Mouse (Mus musculus): Measurements from ENCODE around the gene Tagln2. TPM values are rescaled to one million over a fixed set of nuclear protein-coding genes. Genes with fewer than 3 reads are reported as not detected.
A peak's percentile ranks its signal among the peaks of the same experiment; 100 is the strongest.

Tagln2 gene
- polyA plus RNA-seq, 1 experiment from 2014 or later, result 177 TPM

- H3K27me3 ChIP-seq (replicated peaks), result peaks cover 43% of the 10 kb centered on the region
- H3K36me3 ChIP-seq, result no peaks in the 10 kb centered on the region
- no peak overlapping the region for H3K27ac ChIP-seq
- ATAC-seq, result no peak
- H3K4me1 ChIP-seq, result peaks cover 6% of the 10 kb centered on the region; the same call in 1 of the 2 replicates
- H3K4me3 ChIP-seq, result no peak overlapping the region
- no peaks in the 10 kb centered on the region for H3K9me3 ChIP-seq (replicated peaks)
- no peak overlapping the region for H3K4me2 ChIP-seq
- 47% methylated on average over 6 of the region's 6 CpGs for WGBS (ENCODE audit: insufficient replicate concordance)
- no peak overlapping the region for H3K9ac ChIP-seq
These were observed 6.3 kb upstream of the Tagln2 start for GRCm38 (mm10) chr1:172493516-172493915.

GRCm38 (mm10) chr1:172496030-172496429, 3.8 kb upstream of the Tagln2 start:
- Histone ChIP-seq H3K9ac (no peak overlapping the region), H3K4me2 (no peak overlapping the region), H3K9me3 (replicated peaks) (no peaks in the 10 kb centered on the region), H3K4me3 (no peak overlapping the region), H3K36me3 (no peaks in the 10 kb centered on the region), H3K4me1 (peaks cover 24% of the 10 kb centered on the region), H3K27ac (no peak overlapping the region), H3K27me3 (replicated peaks) (peaks cover 45% of the 10 kb centered on the region)
- ATAC-seq, result no peak
- 69% methylated on average over 17 of the region's 17 CpGs for WGBS (ENCODE audit: insufficient replicate concordance)

- WGBS (ENCODE audit: insufficient replicate concordance), result 36% methylated on average over 10 of the region's 10 CpGs
- peaks cover 38% of the 10 kb centered on the region for H3K4me1 ChIP-seq
- ATAC-seq, result no peak
These were observed 2.4 kb upstream of the Tagln2 start for GRCm38 (mm10) chr1:172497428-172497827.

GRCm38 (mm10) chr1:172500451-172501370, 864 bp downstream of the Tagln2 start:
- Histone ChIP-seq H3K9ac (peak overlapping the region; percentile 71), H3K4me3 (peak overlapping the region; percentile 65), H3K27me3 (replicated peaks) (peaks cover 33% of the 10 kb centered on the region), H3K27ac (peak overlapping the region; percentile 78), H3K4me2 (peak overlapping the region; percentile 77), H3K9me3 (replicated peaks) (no peaks in the 10 kb centered on the region), H3K4me1 (peaks cover 62% of the 10 kb centered on the region), H3K36me3 (peaks cover 11% of the 10 kb centered on the region)
- WGBS (ENCODE audit: insufficient replicate concordance), result 2% methylated on average over 56 of the region's 56 CpGs
- peak; percentile 58 for ATAC-seq

More at GRCm38 (mm10) chr1:172497428-172497827, 2.4 kb upstream of the Tagln2 start:
- Histone ChIP-seq H3K4me3 (no peak overlapping the region), H3K27ac (no peak overlapping the region), H3K9ac (no peak overlapping the region), H3K36me3 (no peaks in the 10 kb centered on the region), H3K4me2 (no peak overlapping the region), H3K9me3 (replicated peaks) (no peaks in the 10 kb centered on the region), H3K27me3 (replicated peaks) (peaks cover 47% of the 10 kb centered on the region)

- 9% methylated on average over 13 of the region's 13 CpGs for WGBS (ENCODE audit: insufficient replicate concordance)
These were observed 1.7 kb downstream of the Tagln2 start for GRCm38 (mm10) chr1:172501371-172502144.

GRCm38 (mm10) chr1:172502145-172503110, 2.6 kb downstream of the Tagln2 start:
- peak overlapping the region; percentile 65 for H3K4me3 ChIP-seq
- peaks cover 28% of the 10 kb centered on the region for H3K36me3 ChIP-seq
- H3K27ac ChIP-seq, result peak overlapping the region; percentile 72
- peak overlapping the region; percentile 77 for H3K4me2 ChIP-seq
- H3K9ac ChIP-seq, result peak overlapping the region; percentile 35; the same call in 1 of the 2 replicates
- no peak for ATAC-seq
- 19% methylated on average over 12 of the region's 13 CpGs for WGBS (ENCODE audit: insufficient replicate concordance)
- peaks cover 71% of the 10 kb centered on the region for H3K4me1 ChIP-seq
- no peaks in the 10 kb centered on the region for H3K9me3 ChIP-seq (replicated peaks)
- H3K27me3 ChIP-seq (replicated peaks), result peaks cover 25% of the 10 kb centered on the region

More at GRCm38 (mm10) chr1:172501371-172502144, 1.7 kb downstream of the Tagln2 start:
- Histone ChIP-seq H3K27ac (peak overlapping the region; percentile 78), H3K4me2 (peak overlapping the region; percentile 77), H3K4me3 (peak overlapping the region; percentile 65), H3K9me3 (replicated peaks) (no peaks in the 10 kb centered on the region), H3K4me1 (peaks cover 64% of the 10 kb centered on the region), H3K27me3 (replicated peaks) (peaks cover 28% of the 10 kb centered on the region), H3K9ac (peak overlapping the region; percentile 71), H3K36me3 (peaks cover 19% of the 10 kb centered on the region)
- peak; percentile 19 for ATAC-seq

GRCm38 (mm10) chr1:172503111-172503997, 3.5 kb downstream of the Tagln2 start:
- no peak for ATAC-seq
- Histone ChIP-seq H3K4me3 (0 out of 2 replicates have a peak overlapping the region, but pooled peaks have one; percentile 65), H3K27me3 (replicated peaks) (peaks cover 19% of the 10 kb centered on the region), H3K4me2 (peak overlapping the region; percentile 77), H3K9me3 (replicated peaks) (no peaks in the 10 kb centered on the region), H3K36me3 (peaks cover 36% of the 10 kb centered on the region), H3K27ac (peak overlapping the region; percentile 72; the same call in 1 of the 2 replicates), H3K4me1 (peaks cover 78% of the 10 kb centered on the region), H3K9ac (no peak overlapping the region)
- 33% methylated on average over 14 of the region's 14 CpGs for WGBS (ENCODE audit: insufficient replicate concordance)

GRCm38 (mm10) chr1:172504756-172505155, 4.9 kb downstream of the Tagln2 start:
- peaks cover 44% of the 10 kb centered on the region for H3K36me3 ChIP-seq
- peaks cover 82% of the 10 kb centered on the region for H3K4me1 ChIP-seq
- H3K27ac ChIP-seq, result no peak overlapping the region
- no peaks in the 10 kb centered on the region for H3K9me3 ChIP-seq (replicated peaks)
- no peak overlapping the region for H3K4me2 ChIP-seq
- no peak overlapping the region for H3K9ac ChIP-seq
- ATAC-seq, result no peak
- peaks cover 14% of the 10 kb centered on the region for H3K27me3 ChIP-seq (replicated peaks)
- WGBS (ENCODE audit: insufficient replicate concordance), result 73% methylated on average over 8 of the region's 8 CpGs
- H3K4me3 ChIP-seq, result no peak overlapping the region

- Histone ChIP-seq H3K4me2 (no peak overlapping the region), H3K9me3 (replicated peaks) (no peaks in the 10 kb centered on the region), H3K4me3 (no peak overlapping the region), H3K27ac (no peak overlapping the region), H3K27me3 (replicated peaks) (no peaks in the 10 kb centered on the region), H3K36me3 (peaks cover 44% of the 10 kb centered on the region), H3K9ac (no peak overlapping the region), H3K4me1 (peaks cover 80% of the 10 kb centered on the region)
- WGBS (ENCODE audit: insufficient replicate concordance), result 45% methylated on average over 5 of the region's 5 CpGs
- no peak for ATAC-seq
These were observed 7.2 kb downstream of the Tagln2 start for GRCm38 (mm10) chr1:172507001-172507400.

- no peak overlapping the region for H3K4me3 ChIP-seq
- ATAC-seq, result no peak
- 72% methylated on average over 3 of the region's 3 CpGs for WGBS (ENCODE audit: insufficient replicate concordance)
- H3K27ac ChIP-seq, result no peak overlapping the region
- H3K9ac ChIP-seq, result no peak overlapping the region
- peaks cover 80% of the 10 kb centered on the region for H3K4me1 ChIP-seq
- no peak overlapping the region for H3K4me2 ChIP-seq
- H3K27me3 ChIP-seq (replicated peaks), result no peaks in the 10 kb centered on the region
- H3K36me3 ChIP-seq, result peaks cover 44% of the 10 kb centered on the region
- no peaks in the 10 kb centered on the region for H3K9me3 ChIP-seq (replicated peaks)
These were observed 7.9 kb downstream of the Tagln2 start for GRCm38 (mm10) chr1:172507701-172508100.
